Mouse (Mus musculus) heart, adult 2 months (tissue): ENCODE results near the gene Mapk7. TPM values are rescaled to one million over a fixed set of nuclear protein-coding genes. Genes with fewer than 3 reads are reported as not detected.

ENCODE experiments used
- DNase-seq, 2 experiments: peaks; one replicate each; pipeline ENCODE4 v3.0.0; 2021
- H3K27ac ChIP-seq: fragments of 200-600 bp; 2 replicates; pipeline ENCODE4 v1.8.1; 2022
- H3K27me3 ChIP-seq: fragments of 200-500 bp; 2 replicates; pipeline ENCODE4 v1.6.1; 2012; ENCODE audit warnings: mild to moderate bottlenecking, low read length, inconsistent platforms, mixed read lengths; ENCODE audit not compliant: control insufficient read depth, insufficient read depth
- H3K36me3 ChIP-seq: fragments of 200-500 bp; 2 replicates; pipeline ENCODE4 v1.6.1; 2012; ENCODE audit warnings: low read length, inconsistent platforms; ENCODE audit not compliant: control insufficient read depth, insufficient read depth
- H3K4me1 ChIP-seq: fragments of 200-500 bp; 2 replicates; pipeline ENCODE4 v1.6.1; 2011; ENCODE audit warnings: low read length; ENCODE audit not compliant: control insufficient read depth, insufficient read depth
- H3K4me3 ChIP-seq: fragments of 200-600 bp; 2 replicates; pipeline ENCODE4 v1.8.1; 2022
- H3K79me2 ChIP-seq: fragments of 200-500 bp; replicated peaks from 2 replicates; pipeline ENCODE4 v1.6.1; 2012; ENCODE audit warnings: mild to moderate bottlenecking, inconsistent platforms, low read length, moderate library complexity, mixed read lengths; ENCODE audit not compliant: control insufficient read depth, insufficient read depth
- H3K9ac ChIP-seq: fragments of 200-500 bp; 2 replicates; pipeline ENCODE4 v1.6.1; 2012; ENCODE audit warnings: low read depth, mild to moderate bottlenecking, control low read depth, inconsistent platforms, low read length, mixed read lengths
- CTCF ChIP-seq: fragments of 200-600 bp; IDR thresholded peaks from 2 replicates; pipeline ENCODE4 v1.8.1; 2022; ENCODE audit warnings: antibody characterized with exemption, mild to moderate bottlenecking, moderate library complexity
- EP300 ChIP-seq: fragments of 200-500 bp; IDR thresholded peaks from 2 replicates; pipeline ENCODE4 v1.6.1; 2011; ENCODE audit warnings: low read depth, low read length, control low read depth; ENCODE audit not compliant: insufficient read depth
- POLR2A ChIP-seq: fragments of 200-500 bp; IDR thresholded peaks from 2 replicates; pipeline ENCODE4 v1.6.1; 2011; ENCODE audit warnings: mild to moderate bottlenecking, low read depth, low read length, control low read depth; ENCODE audit not compliant: insufficient read depth
- WGBS: fragments of 180-500 bp; shearing (Covaris S2); methylation state at CpG from one replicate; pipeline ENCODE4 v1.1.7; 2018; 5-methylcytosine and 5-hydroxymethylcytosine counted together
- intact Hi-C: fragments of 180-260 bp; cut with DNase I; formaldehyde crosslinking; loops from one replicate; pipeline ENCODE4 v1.15.1; 2025
- polyA plus RNA-seq: library from polyadenylated mRNA; depleted of rRNA; stranded (reverse); fragments of >200 nt; gene quantifications from 2 replicates; pipeline ENCODE4 v1.2.3, GENCODE M21; 2012
- total RNA-seq, 2 experiments: library from RNA; stranded (reverse); gene quantifications; 2 replicates each; pipeline ENCODE4 v1.2.3; 2021

Gene Mapk7
- total and polyA plus RNA-seq, 3 experiments: 5.5 to 12.6 (median 6.0) TPM

DNA sequence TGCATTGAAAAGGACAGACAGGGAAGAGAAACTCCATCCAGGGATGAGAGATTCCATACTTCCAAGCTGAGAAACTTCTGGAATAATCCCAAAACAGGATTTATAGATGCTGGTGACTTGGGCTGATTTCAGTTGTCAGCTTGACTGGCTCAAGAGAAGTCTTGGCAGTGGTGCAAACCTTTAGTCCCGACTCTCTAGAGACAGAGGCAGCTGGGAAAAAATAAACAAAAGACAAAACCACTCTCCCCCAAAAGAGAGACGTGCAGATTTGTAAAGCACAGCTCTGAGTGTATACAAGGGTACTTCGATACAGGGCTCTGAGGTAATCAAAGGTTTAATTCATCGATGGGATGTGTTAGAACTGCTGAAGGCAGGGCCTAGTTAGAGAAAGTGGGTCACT is 28.8 kb downstream of the Mapk7 start:
- Histone ChIP-seq H3K79me2 (no peaks in the 10 kb centered on the region), H3K9ac (no peak overlapping the region), H3K27ac (no peak overlapping the region), H3K4me3 (no peak overlapping the region), H3K4me1 (no peaks in the 10 kb centered on the region), H3K36me3 (no peaks in the 10 kb centered on the region), H3K27me3 (no peaks in the 10 kb centered on the region)
- intact Hi-C loops: no loop called here
- 52% methylated on average over 4 of the region's 4 CpGs for WGBS
- no peak for DNase-seq
- TF ChIP-seq POLR2A: no peak
- no peak for TF ChIP-seq EP300
- TF ChIP-seq CTCF: no peak

DNA sequence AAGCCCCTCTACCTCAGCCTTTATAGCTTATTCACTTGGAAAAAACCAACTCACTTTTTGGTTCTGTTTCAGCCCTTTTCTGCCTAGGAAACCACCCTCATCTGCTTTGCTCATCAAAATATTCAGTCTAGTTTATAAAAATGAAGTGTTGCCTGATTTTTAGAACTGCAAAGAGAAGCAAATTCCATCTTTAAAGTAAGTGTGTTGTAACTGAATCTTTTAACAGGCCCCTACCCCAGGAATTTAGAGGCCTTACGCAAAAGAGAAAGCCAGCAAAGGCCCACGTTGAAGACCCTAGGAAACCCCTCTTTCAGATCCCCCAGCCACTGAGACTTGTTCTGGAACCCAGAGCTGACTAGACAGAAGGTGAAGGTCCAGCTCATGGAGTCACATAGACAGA is 30.1 kb downstream of the Mapk7 start:
- H3K27me3 ChIP-seq: no peaks in the 10 kb centered on the region
- TF ChIP-seq CTCF (no peak), EP300 (no peak), POLR2A (no peak)
- no peaks in the 10 kb centered on the region for H3K79me2 ChIP-seq
- intact Hi-C loops: no loop called here
- no peaks in the 10 kb centered on the region for H3K36me3 ChIP-seq
- H3K27ac ChIP-seq: no peak overlapping the region
- H3K9ac ChIP-seq: no peak overlapping the region
- no peak for DNase-seq
- WGBS: 77% methylated on average over 2 of the region's 2 CpGs
- H3K4me1 ChIP-seq: no peaks in the 10 kb centered on the region
- no peak overlapping the region for H3K4me3 ChIP-seq

DNA sequence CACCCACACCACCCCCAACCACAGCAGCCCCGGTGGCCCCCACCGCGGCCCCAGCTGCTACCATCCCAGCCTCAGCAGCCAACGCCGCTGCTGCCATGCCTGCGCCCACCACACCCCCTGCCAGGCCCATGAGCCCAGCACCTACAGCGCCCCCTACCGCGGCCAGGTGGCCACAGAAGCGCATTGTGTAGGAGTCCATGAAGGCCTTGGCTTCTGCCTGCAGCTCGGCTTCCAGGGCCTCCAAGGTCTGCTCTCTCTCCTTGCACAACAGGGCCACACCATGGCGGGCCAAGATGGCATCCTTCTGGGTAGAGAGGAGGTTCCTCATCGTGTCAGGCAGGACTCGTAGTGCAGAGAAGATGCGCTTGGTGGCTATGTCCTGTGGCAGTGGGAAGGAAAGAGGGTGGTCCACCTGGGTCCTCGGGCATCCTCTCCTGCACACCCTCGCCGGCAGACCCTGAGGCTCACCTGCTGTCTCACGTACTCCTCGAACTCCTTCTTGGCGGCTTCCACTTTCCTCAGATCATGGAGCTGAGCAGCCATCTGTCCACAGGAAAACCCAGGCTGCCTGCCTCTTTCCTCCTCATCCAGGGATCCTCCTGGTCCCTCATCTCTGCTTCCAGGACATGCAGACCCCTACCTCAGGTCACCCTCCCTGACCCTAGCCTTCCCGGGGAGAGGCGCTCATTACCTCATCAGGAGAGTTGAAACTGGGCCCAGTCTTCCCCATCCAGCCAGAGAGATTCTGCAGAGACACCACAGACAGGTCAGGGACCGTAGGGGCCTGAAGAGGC is 44.5 kb downstream of the Mapk7 start:
- DNase-seq: no peak
- intact Hi-C loops: no loop called here
- peaks cover 2% of the 10 kb centered on the region; the same call in 1 of the 2 replicates for H3K27me3 ChIP-seq
- no peaks in the 10 kb centered on the region for H3K79me2 ChIP-seq
- no peak for TF ChIP-seq EP300
- TF ChIP-seq CTCF: peak; percentile 20
- TF ChIP-seq POLR2A: no peak
- no peak overlapping the region for H3K4me3 ChIP-seq
- no peak overlapping the region for H3K9ac ChIP-seq
- no peaks in the 10 kb centered on the region for H3K36me3 ChIP-seq
- WGBS: 70% methylated on average over 24 of the region's 24 CpGs
- no peaks in the 10 kb centered on the region; the same call in 1 of the 2 replicates for H3K4me1 ChIP-seq
- no peak overlapping the region for H3K27ac ChIP-seq

DNA sequence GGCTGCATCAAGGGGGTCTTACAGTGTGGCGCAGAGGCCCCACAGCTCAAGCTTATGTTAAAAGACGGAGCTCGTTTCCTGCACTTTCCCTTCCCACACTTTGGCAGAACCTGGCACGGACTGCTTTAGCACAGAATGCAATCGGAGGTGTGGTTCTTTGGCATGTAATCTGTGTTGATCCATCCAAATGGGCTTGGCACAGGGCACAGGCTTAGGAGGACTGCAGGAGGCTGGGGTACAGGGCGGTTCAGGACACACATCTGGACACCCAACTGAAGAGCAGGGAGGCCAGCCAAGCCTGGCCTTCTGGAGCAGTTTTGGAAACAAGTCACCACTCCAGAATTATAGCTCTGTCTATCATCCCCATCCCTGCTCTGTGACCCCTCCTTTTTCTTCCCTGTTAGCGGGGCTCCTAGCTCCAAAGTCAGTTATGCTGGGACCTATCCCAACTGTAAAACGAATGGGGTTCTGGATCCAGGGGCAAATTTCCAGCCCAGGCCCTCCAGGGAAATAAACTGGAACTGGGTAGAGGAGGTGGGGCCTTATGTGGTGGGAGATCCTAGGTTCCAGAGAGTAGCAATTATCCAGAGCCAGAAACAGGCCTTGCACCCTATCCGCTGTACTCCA is 45.5 kb downstream of the Mapk7 start:
- intact Hi-C loops: no loop called here
- peak; percentile 57 to 78 for DNase-seq
- no peaks in the 10 kb centered on the region; the same call in 1 of the 2 replicates for H3K4me1 ChIP-seq
- H3K27me3 ChIP-seq: peaks cover 2% of the 10 kb centered on the region; the same call in 1 of the 2 replicates
- 51% methylated on average over 9 of the region's 9 CpGs for WGBS
- no peak for TF ChIP-seq CTCF
- TF ChIP-seq POLR2A: no peak
- 0 out of 2 replicates have a peak, but pooled peaks have one; percentile 52 for TF ChIP-seq EP300
- H3K79me2 ChIP-seq: no peaks in the 10 kb centered on the region
- no peak overlapping the region for H3K4me3 ChIP-seq
- H3K9ac ChIP-seq: no peak overlapping the region
- no peaks in the 10 kb centered on the region for H3K36me3 ChIP-seq
- H3K27ac ChIP-seq: no peak overlapping the region; the same call in 1 of the 2 replicates

DNA sequence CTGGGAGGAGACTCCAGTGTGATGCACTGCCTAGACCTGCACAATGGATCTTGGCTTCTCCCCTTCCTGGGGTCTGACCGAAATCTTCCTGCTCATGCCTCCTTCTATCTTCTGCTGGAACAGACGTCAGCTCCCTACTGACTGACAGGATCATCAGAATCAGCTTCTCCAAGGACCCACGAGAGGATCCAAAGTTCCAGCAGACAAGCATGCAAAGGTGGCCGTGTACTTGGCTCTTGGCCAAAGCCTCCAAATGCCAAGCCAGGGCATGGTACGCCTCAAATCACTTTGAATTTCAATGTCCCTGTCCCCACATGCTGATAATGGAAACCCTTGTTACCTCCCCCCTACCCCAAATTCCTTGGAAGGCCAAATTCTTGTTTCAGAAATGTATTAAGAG is 46.2 kb downstream of the Mapk7 start:
- H3K27me3 ChIP-seq: no peaks in the 10 kb centered on the region
- WGBS: 36% methylated on average over 5 of the region's 5 CpGs
- H3K4me1 ChIP-seq: no peaks in the 10 kb centered on the region; the same call in 1 of the 2 replicates
- peak in 1 of 2 experiments; percentile 33 for DNase-seq
- no peak overlapping the region for H3K4me3 ChIP-seq
- no peaks in the 10 kb centered on the region for H3K36me3 ChIP-seq
- intact Hi-C loops: no loop called here
- H3K9ac ChIP-seq: no peak overlapping the region
- no peak for TF ChIP-seq CTCF
- no peak for TF ChIP-seq POLR2A
- no peak for TF ChIP-seq EP300
- no peak overlapping the region for H3K27ac ChIP-seq
- H3K79me2 ChIP-seq: no peaks in the 10 kb centered on the region

GRCm38 (mm10) chr11:61447296-61447695 is 46.9 kb downstream of the Mapk7 start:
- 79% methylated on average over 8 of the region's 8 CpGs for WGBS
- DNase-seq: peak in 1 of 2 experiments; percentile 21
- Histone ChIP-seq H3K27ac (no peak overlapping the region), H3K4me3 (no peak overlapping the region), H3K9ac (no peak overlapping the region), H3K27me3 (no peaks in the 10 kb centered on the region), H3K79me2 (no peaks in the 10 kb centered on the region), H3K36me3 (no peaks in the 10 kb centered on the region), H3K4me1 (no peaks in the 10 kb centered on the region; the same call in 1 of the 2 replicates)
- no peak for TF ChIP-seq EP300
- TF ChIP-seq CTCF: no peak
- TF ChIP-seq POLR2A: no peak
- intact Hi-C loops: no loop called here
